Mouse (Mus musculus) layer of hippocampus, adult 9-10 months (tissue): ENCODE data around the gene Usp42.

Experiments
- DNase-seq: peaks from one replicate; pipeline ENCODE4 v3.0.0; 2022; ENCODE audit warnings: low spot score

Gene Usp42

DNA sequence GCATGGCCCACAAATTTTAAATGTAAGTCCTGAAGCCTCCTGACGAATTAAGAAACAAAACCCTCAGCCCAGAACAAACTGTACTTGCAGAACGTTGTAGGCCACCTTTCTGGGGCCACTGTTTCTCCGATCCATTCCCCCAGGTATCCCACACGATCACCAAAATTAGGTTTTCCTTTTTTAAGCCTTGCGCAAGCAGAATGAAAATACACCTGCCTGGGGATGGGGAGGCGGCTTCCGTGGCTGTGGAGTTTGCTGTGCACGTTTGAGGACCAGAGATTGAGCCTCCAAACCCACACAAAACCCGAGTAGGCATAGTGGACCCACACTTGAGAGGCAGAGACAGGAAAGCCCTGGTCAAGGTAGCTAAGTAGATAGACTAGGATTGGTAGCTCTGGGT is 41.7 kb downstream of the Usp42 start:
- DNase-seq, result no peak

DNA sequence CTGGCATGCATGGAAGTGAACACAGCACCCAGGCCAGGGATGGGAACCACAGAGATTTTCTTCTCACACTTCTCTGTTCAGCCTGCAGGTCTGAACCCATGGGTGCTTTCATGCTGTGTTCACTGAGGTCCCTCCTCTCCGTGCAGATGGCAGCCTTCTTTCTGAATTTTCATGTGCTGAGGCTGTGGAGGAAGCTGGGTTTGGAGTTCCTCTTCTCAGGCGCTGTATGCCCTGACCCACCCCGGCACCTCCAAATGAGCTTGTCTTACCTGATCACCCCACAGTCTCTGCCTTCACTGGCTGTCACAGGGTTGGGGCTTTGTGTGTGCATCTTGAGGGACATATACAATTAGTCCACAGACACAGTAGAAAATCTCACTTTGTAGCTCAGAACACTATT is 44.5 kb downstream of the Usp42 start:
- DNase-seq, result no peak

DNA sequence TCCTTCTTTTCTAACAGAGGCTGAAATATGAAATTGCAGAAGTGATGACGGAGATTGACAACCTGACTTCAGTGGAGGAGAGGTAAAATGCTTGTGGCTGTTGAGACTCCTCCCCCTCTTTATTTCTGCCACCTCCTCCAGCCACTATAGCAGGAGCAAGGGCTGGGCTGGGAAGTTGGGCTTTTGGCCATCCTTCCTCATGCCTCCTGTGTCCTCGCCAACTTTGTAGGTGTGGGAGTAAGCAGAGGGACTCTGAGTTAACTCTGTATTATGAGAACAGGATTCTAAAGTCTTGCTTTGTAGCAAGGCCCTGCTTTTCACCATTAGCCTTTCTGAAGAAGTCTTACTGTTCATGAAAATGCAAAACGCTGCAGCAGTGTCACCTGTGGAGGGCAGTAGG is 45.6 kb downstream of the Usp42 start:
- DNase-seq, result no peak

- no peak for DNase-seq
These were observed 47.1 kb downstream of the Usp42 start for GRCm38 (mm10) chr5:143684911-143685390.

DNA sequence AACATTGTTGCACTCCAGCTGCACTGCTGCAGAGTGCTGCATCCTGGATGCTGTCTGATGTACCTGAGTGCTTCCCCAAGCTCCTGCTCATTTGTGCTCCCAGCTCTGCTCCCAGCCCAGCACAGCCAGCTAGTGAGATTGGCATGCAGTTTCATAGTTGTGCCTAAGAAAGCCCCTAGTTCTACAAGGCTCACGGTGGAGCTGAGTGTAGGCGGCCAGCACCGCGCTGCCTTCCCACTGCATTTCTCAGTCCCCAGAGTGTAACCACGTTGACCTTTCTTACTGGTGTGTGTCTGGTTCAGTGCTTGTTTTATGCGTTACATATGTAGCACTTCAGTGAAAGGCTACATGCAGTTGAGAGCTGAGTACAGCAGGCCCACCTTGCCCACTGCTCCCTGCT is 48.4 kb downstream of the Usp42 start:
- DNase-seq, result no peak

DNA sequence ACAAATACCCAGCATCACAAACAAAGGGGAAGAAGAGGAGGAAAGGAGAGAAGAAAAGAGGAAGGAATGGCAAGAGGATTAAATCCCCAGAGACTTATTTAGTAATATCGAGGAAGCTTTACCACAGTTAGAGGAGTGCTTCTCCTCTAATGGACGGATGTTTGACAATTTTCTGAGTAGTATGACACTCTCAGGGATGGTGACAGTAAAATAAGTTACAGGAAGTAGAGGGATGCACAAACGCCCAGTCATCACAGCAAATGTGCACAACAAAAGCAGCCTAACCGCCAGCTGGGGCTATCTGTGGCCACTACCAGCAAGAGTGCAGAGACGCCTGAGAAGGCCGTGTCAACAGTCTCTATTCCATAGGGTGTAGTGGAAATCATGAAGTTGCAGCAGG is 52.4 kb downstream of the Usp42 start:
- DNase-seq, result no peak

- no peak for DNase-seq
These were observed 53.3 kb downstream of the Usp42 start for GRCm38 (mm10) chr5:143678634-143679271.

- DNase-seq, result no peak
These were observed 54.7 kb downstream of the Usp42 start for GRCm38 (mm10) chr5:143677363-143677762.

- no peak for DNase-seq
These were observed 55.7 kb downstream of the Usp42 start for GRCm38 (mm10) chr5:143676218-143676985.

DNA sequence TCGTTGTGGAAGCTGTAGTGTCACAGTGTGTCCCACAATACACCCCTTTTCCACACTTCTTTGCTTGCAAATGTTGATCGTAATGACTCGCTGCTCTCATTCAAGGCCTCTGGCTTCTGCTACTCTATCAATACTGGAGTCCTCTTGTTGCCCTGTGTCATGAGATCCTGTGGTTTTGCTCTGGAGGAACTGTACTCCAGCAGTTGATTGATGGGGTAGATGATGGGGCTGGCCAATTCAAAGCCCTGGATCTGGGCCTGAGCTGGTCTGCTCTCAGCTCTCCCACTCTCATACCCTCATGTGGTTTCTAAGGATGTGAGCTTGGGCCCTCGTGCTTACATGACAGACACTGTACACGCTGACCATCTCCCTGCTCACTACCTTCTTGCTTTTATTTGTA is 57.5 kb downstream of the Usp42 start:
- no peak for DNase-seq

DNA sequence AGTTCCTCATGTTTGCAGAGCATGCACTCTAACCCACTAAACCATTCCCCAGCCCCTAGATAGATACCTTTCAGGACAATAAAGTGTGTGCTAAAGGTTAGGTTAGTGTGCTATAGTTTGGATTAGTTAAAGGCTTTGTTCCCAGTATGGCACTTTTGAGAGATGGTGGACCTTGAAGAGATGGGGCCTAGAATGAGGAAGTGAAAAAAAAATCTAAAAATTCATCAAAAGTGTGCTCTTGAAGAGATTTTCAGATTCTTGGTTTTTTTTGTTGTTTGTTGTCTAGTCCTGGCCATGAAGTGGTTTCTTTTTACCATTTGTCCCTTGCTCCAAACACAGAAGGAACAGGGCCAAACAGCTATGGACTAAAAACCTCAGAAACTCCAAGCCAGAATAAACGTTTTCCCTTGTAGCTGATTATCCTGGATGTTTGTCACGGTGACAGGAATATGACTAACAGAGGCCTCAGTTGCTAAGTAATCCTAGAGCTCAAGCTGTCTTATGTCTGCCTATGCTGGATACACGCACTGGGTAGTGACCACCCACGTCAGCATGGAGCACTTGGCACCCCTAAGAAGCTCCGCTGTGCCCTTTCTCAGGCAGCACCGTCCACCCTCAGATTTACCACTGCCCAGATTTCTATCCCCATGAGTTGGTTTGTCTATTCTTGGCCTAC is 61.2 kb downstream of the Usp42 start:
- no peak for DNase-seq

- DNase-seq, result no peak
These were observed 62.2 kb downstream of the Usp42 start for GRCm38 (mm10) chr5:143669839-143670238.

- no peak for DNase-seq
These were observed 62.7 kb downstream of the Usp42 start for GRCm38 (mm10) chr5:143669393-143669792.

- DNase-seq, result no peak
These were observed 63.2 kb downstream of the Usp42 start for GRCm38 (mm10) chr5:143668884-143669283.

DNA sequence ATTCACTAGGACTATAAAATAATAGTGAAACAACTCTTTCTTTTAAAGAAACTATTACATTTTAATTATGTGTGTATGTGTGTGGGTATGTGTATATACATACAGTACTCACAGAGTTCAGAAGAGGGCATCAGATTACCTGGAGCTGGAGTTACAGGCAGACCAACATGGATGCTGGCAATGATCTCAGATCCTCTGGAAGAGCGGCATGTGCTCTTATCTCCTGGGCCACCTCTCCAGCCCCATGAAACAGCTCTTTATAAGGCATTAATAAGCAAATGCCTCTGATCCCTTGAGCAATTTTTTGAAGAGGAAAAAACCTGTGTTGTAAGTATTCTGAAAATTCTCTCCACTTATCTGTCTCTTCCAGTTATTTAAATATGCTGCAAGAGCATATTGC is 66.1 kb downstream of the Usp42 start:
- no peak for DNase-seq

GRCm38 (mm10) chr5:143665561-143665960 is 66.5 kb downstream of the Usp42 start:
- DNase-seq, result no peak

GRCm38 (mm10) chr5:143663074-143663687 is 68.9 kb downstream of the Usp42 start:
- no peak for DNase-seq
